Mouse (Mus musculus) stomach, embryonic 14.5 days (tissue): ENCODE measurements around the gene Clec9a. TPM values are rescaled to one million over a fixed set of nuclear protein-coding genes. Genes with fewer than 3 reads are reported as not detected.
A peak's percentile ranks its signal among the peaks of the same experiment; 100 is the strongest.

Experiments
- ATAC-seq: fragments of 200-750 bp; cut with Nextera tagmentation; 2 replicates; pipeline ENCODE4 v1.8.0; 2017; ENCODE audit warnings: low read depth, moderate TSS enrichment; ENCODE audit not compliant: insufficient number of reproducible peaks, insufficient read depth, low FRiP score
- H3K27ac ChIP-seq: fragments of 300-500 bp; sonication (generic); 2 replicates; pipeline ENCODE4 v1.5.1; 2014; ENCODE audit warnings: mild to moderate bottlenecking, low read length, moderate library complexity, mixed read lengths
- H3K27me3 ChIP-seq: fragments of 300-500 bp; sonication (generic); 2 replicates; pipeline ENCODE4 v1.6.1; 2014; ENCODE audit warnings: low read length, control low read depth, mixed read lengths; ENCODE audit not compliant: control insufficient read depth, insufficient read depth
- H3K36me3 ChIP-seq: fragments of 300-500 bp; sonication (generic); 2 replicates; pipeline ENCODE4 v1.6.1; 2014; ENCODE audit warnings: mild to moderate bottlenecking, control low read depth, low read length, moderate library complexity, mixed read lengths; ENCODE audit not compliant: control insufficient read depth, insufficient read depth
- H3K4me1 ChIP-seq: fragments of 300-500 bp; sonication (generic); 2 replicates; pipeline ENCODE4 v1.6.1; 2014; ENCODE audit warnings: low read length, control low read depth, mixed read lengths; ENCODE audit not compliant: control insufficient read depth, insufficient read depth
- H3K4me2 ChIP-seq: fragments of 300-500 bp; sonication (generic); replicated peaks from 2 replicates; pipeline ENCODE4 v1.6.1; 2014; ENCODE audit warnings: low read depth, low read length, control low read depth
- H3K4me3 ChIP-seq: fragments of 300-500 bp; sonication (generic); 2 replicates; pipeline ENCODE4 v1.5.1; 2014; ENCODE audit warnings: low read depth, low read length, control low read depth
- H3K9ac ChIP-seq: fragments of 300-500 bp; sonication (generic); replicated peaks from 2 replicates; pipeline ENCODE4 v1.6.1; 2014; ENCODE audit warnings: low read depth, mild to moderate bottlenecking, control low read depth, low read length, moderate library complexity, mixed read lengths
- H3K9me3 ChIP-seq: fragments of 300-500 bp; sonication (generic); 2 replicates; pipeline ENCODE4 v1.6.1; 2016; ENCODE audit warnings: low read depth, low read length, control low read depth; ENCODE audit not compliant: control insufficient read depth
- WGBS: fragments of 180-500 bp; shearing (Covaris S2); extraction: QIAGEN DNeasy Blood & Tissue Kit; methylation state at CpG from one replicate; pipeline ENCODE4 v1.1.7; 2014; 5-methylcytosine and 5-hydroxymethylcytosine counted together
- polyA plus RNA-seq: library from polyadenylated mRNA; unstranded; fragments of >200 nt; fragmentation: Nextera tagmentation; extraction: Ambion mirVana; gene quantifications from 2 replicates; pipeline ENCODE4 v1.2.1, GENCODE M21; 2014

The Clec9a gene
- 0.19 and 0.46 TPM in 2 replicates for polyA plus RNA-seq

DNA sequence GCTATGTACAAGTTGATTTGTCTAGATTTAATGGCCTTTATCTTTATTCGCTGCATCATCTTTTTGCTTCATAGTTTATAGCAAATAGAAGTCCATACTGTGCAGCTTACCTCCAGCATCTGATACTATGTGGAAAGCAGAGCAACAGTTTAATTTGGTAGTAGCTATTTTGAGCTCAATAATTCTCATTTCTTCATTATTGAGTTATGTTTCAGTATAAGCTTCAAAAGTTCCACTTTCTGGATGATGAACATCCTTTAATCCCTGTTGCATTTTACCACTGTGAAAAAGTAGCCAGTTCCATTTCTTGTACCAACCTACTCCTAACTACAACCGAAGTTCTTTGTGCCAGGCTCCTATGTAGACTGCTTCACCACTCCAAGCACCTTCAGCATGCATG is at the start of gene Clec9a:
Clec9a (plus strand) TSS at position 301 of the 400 bp plus-strand sequence.
- no peak within 1 kb of the TSS for H3K4me2 ChIP-seq
- H3K9ac ChIP-seq, result no peak within 1 kb of the TSS
- no peaks in the 10 kb centered on the region for H3K36me3 ChIP-seq
- H3K9me3 ChIP-seq, result no peaks in the 10 kb centered on the region
- no peak for ATAC-seq
- no peaks in the 10 kb centered on the region for H3K4me1 ChIP-seq
- WGBS, result 87% methylated on average over 2 of the region's 2 CpGs
- H3K4me3 ChIP-seq, result no peak within 1 kb of the TSS
- H3K27me3 ChIP-seq, result no peaks in the 10 kb centered on the region
- no peak within 1 kb of the TSS for H3K27ac ChIP-seq

DNA sequence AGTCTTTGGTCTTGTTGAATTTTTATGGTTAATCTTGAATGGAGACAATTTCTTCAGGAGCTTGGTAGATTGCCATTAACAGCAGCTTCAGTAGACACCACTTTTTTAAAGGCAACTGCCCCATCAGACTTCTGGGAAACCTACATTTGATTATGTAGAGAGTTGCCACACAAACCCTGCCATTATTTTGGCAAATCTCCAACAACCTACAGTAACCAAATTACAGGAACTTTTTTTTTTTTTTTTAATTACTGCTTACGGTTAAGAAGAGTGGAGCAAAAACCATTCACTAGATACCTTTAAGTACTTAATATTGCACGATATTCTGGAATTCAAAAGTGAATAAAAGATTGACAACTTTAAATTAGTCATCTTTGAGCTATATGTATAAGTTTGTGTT is 49.1 kb upstream of the Clec9a start:
- no peak for ATAC-seq
- WGBS, result 86% methylated on average over 2 of the region's 2 CpGs

GRCm38 (mm10) chr6:129363942-129364341 is 44.7 kb upstream of the Clec9a start:
- Histone ChIP-seq H3K4me3 (no peak overlapping the region), H3K9me3 (no peaks in the 10 kb centered on the region), H3K36me3 (no peaks in the 10 kb centered on the region), H3K27me3 (no peaks in the 10 kb centered on the region), H3K4me1 (no peaks in the 10 kb centered on the region), H3K4me2 (no peak overlapping the region), H3K9ac (no peak overlapping the region), H3K27ac (no peak overlapping the region)
- WGBS, result 33% methylated on average over 1 of the region's 1 CpGs
- ATAC-seq, result no peak

More for the DNA sequence above, 49.1 kb upstream of the Clec9a start:
- no peaks in the 10 kb centered on the region for H3K27me3 ChIP-seq
- no peaks in the 10 kb centered on the region for H3K9me3 ChIP-seq
- H3K4me2 ChIP-seq, result no peak overlapping the region
- no peak overlapping the region for H3K9ac ChIP-seq
- no peaks in the 10 kb centered on the region for H3K4me1 ChIP-seq
- no peaks in the 10 kb centered on the region for H3K36me3 ChIP-seq
- H3K27ac ChIP-seq, result no peak overlapping the region
- H3K4me3 ChIP-seq, result no peak overlapping the region

DNA sequence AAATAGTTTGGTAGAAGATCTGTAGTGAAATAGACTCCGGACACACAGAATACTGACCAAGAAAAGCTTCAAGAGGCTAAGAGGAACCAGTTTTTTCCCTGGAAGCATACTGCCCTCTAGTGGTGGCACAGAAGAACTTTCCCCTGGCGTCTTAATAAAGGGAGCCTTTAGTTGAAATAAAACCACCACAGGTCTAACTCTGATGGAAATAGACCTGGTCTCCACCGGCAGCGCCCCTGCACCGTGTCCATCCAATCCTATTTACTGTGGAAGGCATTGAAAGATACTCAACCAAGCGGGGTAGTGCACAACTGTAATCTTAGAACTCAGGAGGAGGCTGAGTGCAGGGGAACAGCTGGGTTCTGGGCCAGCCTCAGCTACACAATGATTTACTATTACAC is 42.7 kb upstream of the Clec9a start:
- H3K9me3 ChIP-seq, result no peaks in the 10 kb centered on the region
- no peaks in the 10 kb centered on the region for H3K4me1 ChIP-seq
- ATAC-seq, result peak; percentile 61
- WGBS, result 20% methylated on average over 6 of the region's 6 CpGs
- H3K9ac ChIP-seq, result no peak overlapping the region
- no peaks in the 10 kb centered on the region for H3K27me3 ChIP-seq
- H3K4me3 ChIP-seq, result no peak overlapping the region
- no peaks in the 10 kb centered on the region for H3K36me3 ChIP-seq
- H3K27ac ChIP-seq, result no peak overlapping the region
- H3K4me2 ChIP-seq, result no peak overlapping the region

DNA sequence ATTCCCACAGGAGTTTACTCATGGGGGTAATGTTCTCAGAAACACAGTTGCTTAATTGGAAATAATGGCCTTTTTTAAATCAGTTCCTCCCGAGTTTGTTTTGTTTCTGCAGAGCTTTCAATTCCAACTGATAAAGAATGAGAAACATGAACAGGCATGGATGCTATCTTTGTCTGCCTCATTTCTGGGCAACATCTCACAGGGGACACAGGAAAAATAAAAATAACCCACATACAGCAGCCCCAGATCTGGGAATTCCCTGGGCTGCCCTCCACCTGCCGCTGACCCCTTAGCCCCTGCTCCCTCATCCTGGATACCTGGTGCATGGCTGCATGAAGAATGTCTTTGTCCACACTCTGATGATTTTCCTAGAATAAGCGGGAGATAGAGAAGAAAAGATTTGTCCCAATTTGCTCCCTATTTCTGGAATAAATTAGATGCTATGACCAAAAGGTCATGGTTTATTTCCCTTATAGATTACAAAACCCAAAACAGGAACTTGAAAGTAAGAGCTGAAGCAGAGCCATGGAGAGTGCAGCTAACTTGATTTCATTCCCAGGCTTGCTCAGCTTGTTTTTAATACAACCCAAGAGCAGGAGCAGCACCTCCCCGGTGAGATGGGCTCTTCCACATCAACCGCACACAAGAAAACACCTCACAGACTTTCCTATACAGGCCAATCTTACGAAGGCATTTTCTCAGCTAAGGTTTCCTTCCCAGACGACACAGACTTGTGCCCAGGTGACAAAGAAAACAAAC is 39.1 kb upstream of the Clec9a start:
- no peak for ATAC-seq
- Histone ChIP-seq H3K4me2 (no peak overlapping the region), H3K27ac (no peak overlapping the region), H3K4me3 (no peak overlapping the region), H3K9me3 (no peaks in the 10 kb centered on the region), H3K9ac (no peak overlapping the region), H3K27me3 (no peaks in the 10 kb centered on the region), H3K4me1 (no peaks in the 10 kb centered on the region), H3K36me3 (no peaks in the 10 kb centered on the region)
- WGBS, result 63% methylated on average over 7 of the region's 7 CpGs

GRCm38 (mm10) chr6:129374937-129375471 is 33.7 kb upstream of the Clec9a start:
- 64% methylated on average over 2 of the region's 2 CpGs for WGBS
- Histone ChIP-seq H3K9me3 (no peaks in the 10 kb centered on the region), H3K4me2 (no peak overlapping the region), H3K27me3 (no peaks in the 10 kb centered on the region), H3K36me3 (no peaks in the 10 kb centered on the region), H3K4me1 (no peaks in the 10 kb centered on the region), H3K4me3 (no peak overlapping the region), H3K27ac (no peak overlapping the region), H3K9ac (no peak overlapping the region)
- no peak for ATAC-seq

GRCm38 (mm10) chr6:129380454-129380853 is 28.2 kb upstream of the Clec9a start:
- 0 out of 2 replicates have a peak, but pooled peaks cover 3% of the 10 kb centered on the region for H3K4me1 ChIP-seq
- no peak overlapping the region for H3K4me2 ChIP-seq
- H3K36me3 ChIP-seq, result no peaks in the 10 kb centered on the region
- H3K4me3 ChIP-seq, result no peak overlapping the region
- no peak overlapping the region for H3K9ac ChIP-seq
- no peak for ATAC-seq
- H3K9me3 ChIP-seq, result no peaks in the 10 kb centered on the region
- WGBS, result 71% methylated on average over 4 of the region's 4 CpGs
- no peak overlapping the region for H3K27ac ChIP-seq
- no peaks in the 10 kb centered on the region for H3K27me3 ChIP-seq

- H3K36me3 ChIP-seq, result no peaks in the 10 kb centered on the region
- no peak overlapping the region for H3K27ac ChIP-seq
- ATAC-seq, result no peak
- 53% methylated on average over 1 of the region's 1 CpGs for WGBS
- H3K4me2 ChIP-seq, result no peak overlapping the region
- H3K27me3 ChIP-seq, result no peaks in the 10 kb centered on the region
- H3K9me3 ChIP-seq, result no peaks in the 10 kb centered on the region
- H3K9ac ChIP-seq, result no peak overlapping the region
- H3K4me1 ChIP-seq, result 0 out of 2 replicates have a peak, but pooled peaks cover 3% of the 10 kb centered on the region
- H3K4me3 ChIP-seq, result no peak overlapping the region
These were observed 26.9 kb upstream of the Clec9a start for GRCm38 (mm10) chr6:129381736-129382135.
